Mouse (Mus musculus) cerebral cortex, adult 2 months (tissue): ENCODE measurements around the gene C1ra.

ENCODE experiments used
- WGBS: fragments of 180-500 bp; shearing (Covaris S2); methylation state at CpG from one replicate; pipeline ENCODE4 v1.1.7; 2018; 5-methylcytosine and 5-hydroxymethylcytosine counted together

C1ra gene

DNA sequence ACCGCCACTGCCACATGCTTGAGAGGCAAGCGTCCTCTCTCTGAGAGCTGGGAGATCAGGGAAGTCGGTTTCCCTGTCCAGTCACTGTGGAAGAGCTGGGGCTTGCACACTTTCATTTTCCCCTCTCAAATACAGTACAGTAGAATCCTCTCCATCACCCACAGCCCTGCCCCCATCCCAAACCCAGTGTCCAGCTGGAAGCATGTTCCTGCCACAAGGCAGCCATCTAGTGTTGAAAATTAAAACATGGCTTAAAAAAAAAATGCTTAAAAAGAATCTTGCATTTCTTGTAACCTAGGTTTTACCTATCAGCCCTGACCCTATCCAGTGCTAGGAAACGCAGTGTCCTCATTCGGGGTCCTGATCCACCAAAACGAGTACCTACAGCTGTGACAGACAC lies 32.3 kb downstream of the C1ra start:
- 87% methylated on average over 6 of the region's 6 CpGs for WGBS

DNA sequence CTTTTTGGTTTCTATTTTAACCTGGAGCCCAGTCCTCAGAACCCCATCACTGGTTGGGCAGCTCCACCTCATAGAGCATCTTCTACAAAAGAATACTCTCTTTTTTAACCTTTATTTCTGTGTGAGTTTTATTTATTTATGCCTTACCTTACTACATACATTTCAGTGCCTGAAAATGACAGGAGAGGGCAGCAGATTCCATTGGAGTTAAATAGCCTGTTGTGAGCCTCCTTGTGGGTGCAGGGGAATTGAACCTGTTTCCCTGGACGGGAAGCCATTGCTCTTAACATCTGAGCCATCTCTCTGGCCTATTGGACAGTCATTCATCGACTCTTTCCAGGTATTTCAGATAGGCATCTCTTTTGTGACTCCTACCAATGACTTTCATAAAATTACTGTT lies 33.2 kb downstream of the C1ra start:
- WGBS: 76% methylated on average over 2 of the region's 2 CpGs

DNA sequence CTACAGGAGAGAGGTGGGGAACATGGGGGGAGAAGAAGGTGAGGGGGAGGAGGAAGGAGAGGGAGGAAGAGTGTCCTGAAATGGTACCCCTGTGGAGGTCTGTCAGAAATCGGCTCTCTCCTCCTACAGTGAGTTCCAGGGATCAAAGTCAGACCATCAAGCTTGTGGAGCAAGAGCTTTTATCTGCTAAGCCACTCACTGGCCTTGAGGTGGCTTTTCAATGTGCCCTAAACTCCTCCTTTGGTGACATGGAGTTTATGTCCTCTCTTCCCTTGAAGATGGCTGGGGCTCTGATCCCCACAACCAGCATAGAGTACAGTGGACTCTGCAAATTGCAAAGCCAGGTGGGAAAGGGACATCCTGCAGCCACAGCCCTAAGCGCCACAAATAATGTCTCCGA lies 35.8 kb downstream of the C1ra start:
- 92% methylated on average over 3 of the region's 3 CpGs for WGBS

DNA sequence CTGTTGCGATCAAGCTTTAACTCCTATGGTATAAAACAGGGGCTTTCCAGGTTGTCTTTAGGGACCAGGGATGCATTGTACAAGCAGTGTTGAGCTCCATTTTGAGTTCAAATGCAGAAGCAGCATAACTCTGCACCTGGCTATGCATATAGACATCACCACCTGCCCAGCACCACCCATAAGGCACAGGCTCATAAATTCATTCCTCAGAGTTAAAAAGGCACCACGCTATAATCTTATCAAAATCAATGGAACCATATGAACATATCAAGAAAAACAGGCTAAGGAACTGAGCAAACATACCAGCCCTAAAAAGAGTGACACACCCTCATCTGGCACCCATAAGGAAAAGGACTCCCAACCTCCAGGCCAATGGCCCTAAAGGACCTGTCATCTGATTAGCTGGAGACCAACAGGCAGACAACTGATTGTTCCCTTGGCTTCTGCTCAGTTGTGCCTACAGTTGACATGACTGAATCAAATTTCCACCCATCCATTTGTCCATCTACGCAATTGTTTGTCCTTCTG lies 36.9 kb downstream of the C1ra start:
- WGBS: 88% methylated on average over 3 of the region's 3 CpGs

DNA sequence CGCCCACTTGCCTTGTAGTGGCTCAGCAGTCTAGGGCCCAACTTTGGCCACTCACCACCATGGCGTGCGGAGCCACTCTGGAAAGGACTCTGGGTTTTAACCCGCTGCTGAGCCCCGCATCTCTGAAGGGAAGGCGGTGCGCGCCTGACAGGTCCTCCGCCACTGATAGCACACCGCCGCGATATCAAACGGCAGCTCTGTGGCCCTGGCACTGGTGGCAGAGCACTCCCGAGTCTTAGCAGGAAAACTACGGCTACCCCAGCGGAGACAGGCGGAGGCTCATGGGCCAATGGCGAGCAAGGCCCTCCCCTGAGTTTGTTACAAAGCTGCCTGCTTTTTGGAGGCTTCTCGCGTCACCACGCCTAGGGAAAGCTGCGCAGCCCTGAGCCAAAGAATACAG lies 40.6 kb downstream of the C1ra start:
- whole genome bisulfite sequencing: 74% methylated on average over 22 of the region's 22 CpGs

DNA sequence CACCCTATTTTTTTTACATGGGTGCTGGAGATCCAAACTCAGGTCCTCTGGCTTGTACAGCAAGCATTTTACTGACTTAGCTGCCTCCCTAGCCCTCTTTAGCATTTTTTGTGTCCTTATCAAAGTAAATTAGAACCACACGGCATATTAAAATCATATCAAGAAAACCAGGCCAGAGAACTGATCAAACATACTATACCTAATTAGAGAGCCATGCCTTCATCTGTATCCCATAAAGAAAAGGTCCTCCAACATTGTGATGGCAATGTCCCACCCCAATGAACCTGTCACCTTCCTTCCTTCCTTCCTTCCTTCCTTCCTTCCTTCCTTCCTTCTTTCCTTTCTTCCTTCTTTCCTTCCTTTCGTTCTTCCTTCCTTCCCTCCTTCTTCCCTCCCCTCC lies 43.8 kb downstream of the C1ra start:
- WGBS: 76% methylated on average over 2 of the region's 2 CpGs

DNA sequence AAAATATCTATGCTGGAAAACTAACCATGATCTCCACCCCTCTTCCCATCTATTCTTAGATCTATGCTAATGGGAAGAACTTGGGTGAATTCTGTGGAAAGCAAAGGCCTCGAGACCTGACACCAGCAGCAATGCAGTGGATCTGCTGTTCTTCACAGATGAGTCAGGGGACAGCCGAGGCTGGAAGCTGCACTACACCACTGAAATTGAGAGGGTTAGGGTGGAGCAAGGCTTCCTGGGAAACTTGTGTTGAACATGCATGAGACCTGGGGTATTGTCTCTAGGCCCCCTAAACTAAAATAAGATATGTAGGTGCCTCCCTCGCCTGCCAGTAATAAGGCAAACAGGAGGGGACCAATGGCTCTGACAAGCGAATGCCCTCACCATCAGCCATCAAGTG lies 49.0 kb downstream of the C1ra start:
- 87% methylated on average over 4 of the region's 4 CpGs for WGBS

DNA sequence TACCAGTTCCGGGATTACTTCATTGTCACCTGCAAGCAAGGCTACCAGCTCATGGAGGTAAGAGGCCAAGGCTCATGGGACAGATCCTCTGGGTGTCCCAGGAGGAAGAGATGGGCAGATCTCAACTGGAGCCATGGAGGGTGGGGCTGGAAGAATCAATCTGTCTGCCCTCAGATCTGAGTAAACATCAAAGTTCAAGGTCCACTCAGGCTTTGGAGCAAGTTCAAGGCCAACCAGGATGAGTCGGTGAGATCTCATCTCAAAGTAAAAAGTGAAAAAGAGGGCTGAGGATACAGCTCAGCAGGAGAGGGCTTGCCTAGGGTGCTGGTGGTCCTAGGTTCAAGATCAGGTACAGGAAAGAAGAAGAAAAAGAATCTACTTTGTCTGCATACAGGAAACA lies 49.4 kb downstream of the C1ra start:
- WGBS: 86% methylated on average over 2 of the region's 2 CpGs

DNA sequence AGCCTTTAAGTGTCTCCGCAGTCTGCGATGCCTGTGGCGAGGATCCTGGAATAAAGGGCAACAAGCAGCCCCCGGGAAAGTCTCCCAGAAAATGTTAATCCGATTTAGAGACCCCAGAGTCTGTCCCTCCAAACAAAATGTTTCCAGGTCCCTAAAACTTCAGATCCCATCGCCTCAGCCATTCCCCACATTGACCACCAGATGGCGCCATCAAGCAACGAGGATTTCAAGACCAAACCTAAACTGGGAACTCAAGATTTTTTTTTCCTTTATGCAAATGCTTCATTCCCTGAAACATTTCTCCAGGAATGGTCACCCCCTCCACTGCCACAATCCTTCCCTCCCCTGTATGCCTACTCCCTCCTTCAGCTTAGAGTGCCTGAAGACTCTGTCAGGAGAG lies 57.8 kb downstream of the C1ra start, which contains the start of gene C1rb:
Gene C1rb, plus strand, starts transcription at position 269 of the 400 bp plus-strand sequence.
- WGBS: under 1% methylated on average over 8 of the region's 8 CpGs
